Mouse (Mus musculus) forebrain, postnatal 0 days (tissue): ENCODE measurements around the gene Chka. TPM values are rescaled to one million over a fixed set of nuclear protein-coding genes. Genes with fewer than 3 reads are reported as not detected.

ENCODE experiments used
- ATAC-seq: fragments of 200-750 bp; cut with Nextera tagmentation; 2 replicates; pipeline ENCODE4 v1.8.0; 2017; ENCODE audit warnings: mild to moderate bottlenecking, moderate library complexity
- DNase-seq: peaks from one replicate; pipeline ENCODE4 v3.0.0-alpha.2; 2015
- H3K27ac ChIP-seq: fragments of 300-500 bp; sonication (generic); 2 replicates; pipeline ENCODE4 v1.5.1; 2014; ENCODE audit warnings: low read depth, mild to moderate bottlenecking, antibody characterized with exemption, low read length, moderate library complexity, mixed read lengths
- H3K27me3 ChIP-seq: fragments of 300-500 bp; sonication (generic); 2 replicates; pipeline ENCODE4 v1.6.1; 2014; ENCODE audit warnings: mild to moderate bottlenecking, low read length, mixed read lengths; ENCODE audit not compliant: insufficient read depth
- H3K36me3 ChIP-seq: fragments of 300-500 bp; sonication (generic); 2 replicates; pipeline ENCODE4 v1.6.1; 2014; ENCODE audit warnings: mild to moderate bottlenecking, moderate library complexity; ENCODE audit not compliant: insufficient read depth
- H3K4me1 ChIP-seq: fragments of 300-500 bp; sonication (generic); 2 replicates; pipeline ENCODE4 v1.6.1; 2014; ENCODE audit warnings: antibody characterized with exemption; ENCODE audit not compliant: insufficient read depth
- H3K4me2 ChIP-seq: fragments of 300-500 bp; sonication (generic); 2 replicates; pipeline ENCODE4 v1.6.1; 2014; ENCODE audit warnings: low read depth, mild to moderate bottlenecking, moderate library complexity
- H3K4me3 ChIP-seq: fragments of 300-500 bp; sonication (generic); 2 replicates; pipeline ENCODE4 v1.5.1; 2014; ENCODE audit warnings: low read depth, low read length, mixed read lengths
- H3K9ac ChIP-seq: fragments of 300-500 bp; sonication (generic); 2 replicates; pipeline ENCODE4 v1.6.1; 2014; ENCODE audit warnings: mild to moderate bottlenecking
- H3K9me3 ChIP-seq: fragments of 300-500 bp; sonication (generic); 2 replicates; pipeline ENCODE4 v1.6.1; 2016; ENCODE audit warnings: low read length
- CTCF ChIP-seq: sonication (generic); IDR thresholded peaks from 2 replicates; pipeline ENCODE4 v1.5.1; 2016; ENCODE audit warnings: antibody characterized with exemption, control low read depth, low read depth
- WGBS: fragments of 180-500 bp; shearing (Covaris S2); extraction: QIAGEN DNeasy Blood & Tissue Kit; methylation state at CpG from one replicate; pipeline ENCODE4 v1.1.7; 2014; 5-methylcytosine and 5-hydroxymethylcytosine counted together
- polyA plus RNA-seq: library from polyadenylated mRNA; unstranded; fragments of >200 nt; fragmentation: Nextera tagmentation; extraction: Ambion mirVana; gene quantifications from 2 replicates; pipeline ENCODE4 v1.2.1, GENCODE M21; 2015
- total RNA-seq: library from RNA; depleted of rRNA; stranded (reverse); fragments of >200 nt; gene quantifications from 2 replicates; pipeline ENCODE4 v1.2.3, GENCODE M21; 2014

Chka gene
- total and polyA plus RNA-seq, 2 experiments from 2014 or later = 53.9 to 69.4 TPM

DNA sequence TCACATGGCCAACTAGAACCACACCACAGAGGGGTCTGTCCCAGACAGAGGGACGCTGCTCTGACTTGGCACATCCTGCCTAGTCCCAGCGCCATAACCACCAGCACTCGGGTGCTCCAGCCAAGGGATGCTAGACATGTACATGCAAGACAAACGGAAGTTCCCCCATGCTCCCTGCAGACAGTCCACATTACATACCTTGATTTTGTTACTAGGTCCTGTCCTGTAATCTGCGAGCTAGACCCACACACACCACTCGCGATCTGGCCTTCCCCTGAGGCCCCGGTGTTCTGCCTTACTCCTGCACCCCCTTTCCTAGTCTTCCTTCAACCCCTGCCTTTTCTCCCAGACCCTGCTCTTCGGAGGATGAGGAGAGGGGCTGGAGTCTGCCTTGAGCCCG is 54.8 kb downstream of the Chka start:
- no peaks in the 10 kb centered on the region for H3K27me3 ChIP-seq
- H3K36me3 ChIP-seq = peaks cover 31% of the 10 kb centered on the region
- ATAC-seq (no peak), DNase-seq (no peak)
- H3K27ac ChIP-seq = no peak overlapping the region
- peak overlapping the region; percentile 56 for H3K9ac ChIP-seq
- H3K4me3 ChIP-seq = peak overlapping the region; percentile 40
- H3K4me2 ChIP-seq = peak overlapping the region; percentile 78
- 32% methylated on average over 10 of the region's 10 CpGs for WGBS
- H3K4me1 ChIP-seq = 0 out of 2 replicates have a peak, but pooled peaks cover 3% of the 10 kb centered on the region
- no peak for TF ChIP-seq CTCF
- no peaks in the 10 kb centered on the region for H3K9me3 ChIP-seq

DNA sequence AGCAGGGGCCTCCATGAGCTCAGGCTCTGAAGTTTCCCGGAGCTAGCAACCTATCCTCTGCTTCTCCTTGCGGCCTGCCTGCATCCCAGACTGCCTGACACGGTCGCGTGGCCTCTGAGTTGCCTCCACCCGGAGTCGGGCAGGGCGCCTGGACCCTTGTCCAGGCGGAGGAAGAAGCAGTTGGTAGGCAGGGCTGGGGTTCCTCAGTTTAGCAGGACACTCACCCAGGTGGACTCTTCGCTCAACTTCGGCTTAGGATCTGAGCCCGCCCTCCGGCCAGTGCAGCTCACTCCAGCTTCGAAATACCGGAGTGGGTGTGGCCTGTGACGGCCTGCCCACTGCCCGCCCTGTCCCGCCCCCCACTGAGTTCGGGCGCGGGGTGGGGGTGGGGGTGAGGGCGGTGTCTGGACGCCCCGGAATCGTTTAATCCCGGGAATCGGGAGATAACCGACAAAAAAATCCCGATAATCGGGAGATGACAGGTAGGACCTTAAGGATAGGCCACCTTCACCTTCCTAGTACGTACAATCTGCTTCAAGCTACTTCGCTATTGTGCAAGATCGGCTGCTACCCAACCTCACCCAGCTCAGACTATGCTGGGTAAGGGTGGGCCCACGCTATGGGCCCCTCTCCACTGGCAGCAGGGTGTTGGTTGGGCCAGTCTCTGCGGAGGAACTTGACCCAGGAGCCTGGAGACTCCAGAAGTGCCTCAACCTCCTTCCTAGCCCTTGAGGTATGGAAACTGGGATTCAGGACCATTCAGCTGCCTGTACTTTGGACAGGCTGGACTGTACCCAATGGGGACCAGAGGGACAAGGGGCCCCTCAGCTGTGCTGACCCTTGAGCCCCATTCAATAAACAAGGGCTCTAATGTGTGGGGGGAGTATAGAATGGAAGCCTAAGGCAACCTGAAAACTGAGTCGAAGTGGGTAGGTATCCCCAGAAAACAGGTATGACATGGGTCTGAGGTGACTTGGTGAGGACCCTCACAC is 55.5 kb downstream of the Chka start, which contains the start of gene Tcirg1:
Gene Tcirg1, minus strand, starts transcription at position 339 of the 992 bp plus-strand sequence.
- Histone ChIP-seq H3K9ac (peak within 1 kb of the TSS; percentile 56), H3K27ac (no peak within 1 kb of the TSS), H3K4me3 (peak within 1 kb of the TSS; percentile 40), H3K27me3 (no peaks in the 10 kb centered on the region), H3K4me2 (peak within 1 kb of the TSS; percentile 78), H3K4me1 (0 out of 2 replicates have a peak, but pooled peaks cover 8% of the 10 kb centered on the region), H3K36me3 (peaks cover 31% of the 10 kb centered on the region), H3K9me3 (no peaks in the 10 kb centered on the region)
- 6% methylated on average over 36 of the region's 36 CpGs for WGBS
- DNase-seq (peak; percentile 57), ATAC-seq (peak; percentile 83)
- TF ChIP-seq CTCF = no peak

GRCm38 (mm10) chr19:3907876-3908660 is 56.5 kb downstream of the Chka start:
- no peak for TF ChIP-seq CTCF
- Histone ChIP-seq H3K4me3 (no peak overlapping the region), H3K4me2 (peak overlapping the region; percentile 78), H3K27ac (no peak overlapping the region), H3K9ac (no peak overlapping the region), H3K27me3 (no peaks in the 10 kb centered on the region), H3K36me3 (peaks cover 25% of the 10 kb centered on the region), H3K9me3 (no peaks in the 10 kb centered on the region), H3K4me1 (peaks cover 11% of the 10 kb centered on the region; the same call in 1 of the 2 replicates)
- 78% methylated on average over 8 of the region's 8 CpGs for WGBS
- DNase-seq (no peak), ATAC-seq (no peak)

- H3K4me2 ChIP-seq = no peak overlapping the region
- no peak for ATAC-seq
- no peak for DNase-seq
- WGBS = 84% methylated on average over 5 of the region's 5 CpGs
- no peak overlapping the region for H3K9ac ChIP-seq
- H3K9me3 ChIP-seq = no peaks in the 10 kb centered on the region
- H3K27me3 ChIP-seq = no peaks in the 10 kb centered on the region
- no peak overlapping the region for H3K4me3 ChIP-seq
- H3K27ac ChIP-seq = no peak overlapping the region
- H3K4me1 ChIP-seq = peaks cover 14% of the 10 kb centered on the region; the same call in 1 of the 2 replicates
- peaks cover 25% of the 10 kb centered on the region for H3K36me3 ChIP-seq
- TF ChIP-seq CTCF = no peak
Observed at GRCm38 (mm10) chr19:3910206-3910605, 58.6 kb downstream of the Chka start.

DNA sequence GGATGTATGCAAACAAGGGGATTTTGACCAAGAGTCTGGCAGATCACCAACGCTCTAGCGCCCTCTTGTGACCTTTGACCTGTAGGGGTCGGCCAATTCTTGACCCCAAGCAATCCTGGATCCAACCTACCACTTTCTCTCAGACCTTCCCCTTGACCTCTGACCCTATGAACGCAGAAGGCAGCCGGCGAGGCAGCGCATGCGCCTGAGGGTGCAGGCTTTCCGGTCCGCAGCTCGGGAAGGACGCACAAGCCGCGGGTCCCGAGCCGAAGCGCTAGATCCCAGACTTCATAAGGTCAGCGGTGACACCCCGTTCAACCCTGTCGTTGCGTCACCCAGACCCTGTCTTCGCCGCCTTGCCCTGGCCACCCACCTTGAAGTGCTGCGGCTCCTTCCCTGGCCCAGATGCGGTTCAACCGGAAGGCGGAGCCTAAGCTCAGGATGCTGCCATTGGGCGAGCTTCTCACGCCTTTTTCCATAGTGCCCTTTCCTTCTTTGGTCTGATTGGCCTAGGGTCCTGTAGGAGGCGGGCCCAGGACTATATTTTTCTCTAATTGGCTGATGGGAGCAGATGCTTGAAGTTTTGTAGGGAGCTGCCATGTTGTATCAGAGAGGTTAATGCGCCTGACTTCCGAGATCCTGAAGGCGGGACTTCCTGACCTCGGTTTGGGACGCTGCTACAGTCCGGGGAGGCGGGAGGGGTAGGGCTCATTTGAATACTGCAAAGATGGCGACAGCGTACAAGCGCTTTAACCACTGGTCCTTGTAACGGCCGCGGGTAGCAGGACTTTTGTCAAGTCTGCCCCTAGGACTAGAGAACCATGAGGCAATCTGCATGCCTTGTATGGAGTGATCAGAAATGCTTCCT is 61.0 kb downstream of the Chka start, which contains the start of gene Ndufs8:
Gene Ndufs8, minus strand, starts transcription at position 438 of the 868 bp plus-strand sequence.
- TF ChIP-seq CTCF = no peak; the same call in 1 of the 2 replicates
- DNase-seq = peak; percentile 97
- peaks cover 25% of the 10 kb centered on the region for H3K36me3 ChIP-seq
- peak within 1 kb of the TSS; percentile 72 for H3K27ac ChIP-seq
- H3K27me3 ChIP-seq = no peaks in the 10 kb centered on the region
- H3K4me3 ChIP-seq = peak within 1 kb of the TSS; percentile 61
- H3K4me1 ChIP-seq = peaks cover 11% of the 10 kb centered on the region; the same call in 1 of the 2 replicates
- peak; percentile 98 for ATAC-seq
- peak within 1 kb of the TSS; percentile 66 for H3K9ac ChIP-seq
- no peaks in the 10 kb centered on the region for H3K9me3 ChIP-seq
- WGBS = under 1% methylated on average over 43 of the region's 43 CpGs
- peak within 1 kb of the TSS; percentile 74 for H3K4me2 ChIP-seq

DNA sequence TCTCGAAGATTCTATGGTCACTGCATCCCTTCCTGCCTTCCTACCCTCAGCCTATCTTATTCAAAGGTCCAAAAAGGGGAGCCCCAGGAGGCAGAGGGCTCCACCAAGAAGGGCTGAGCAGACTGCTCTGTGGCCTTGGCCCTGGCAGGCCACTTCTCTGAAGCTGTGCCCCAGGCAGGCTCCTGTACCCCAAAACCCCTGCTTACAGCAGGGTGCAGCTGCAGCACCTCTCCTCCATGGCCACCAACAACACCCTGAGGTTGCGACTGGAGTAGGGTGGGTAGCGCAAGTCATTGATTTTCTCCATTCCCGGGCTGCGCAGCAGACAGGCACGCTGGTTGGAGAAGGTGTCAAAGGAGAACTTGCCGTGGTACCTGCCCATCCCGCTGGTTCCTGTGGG is 62.1 kb downstream of the Chka start:
- Histone ChIP-seq H3K36me3 (peaks cover 19% of the 10 kb centered on the region), H3K4me3 (no peak overlapping the region), H3K4me2 (peak overlapping the region; percentile 74), H3K27me3 (no peaks in the 10 kb centered on the region), H3K4me1 (peaks cover 11% of the 10 kb centered on the region; the same call in 1 of the 2 replicates), H3K27ac (no peak overlapping the region), H3K9me3 (no peaks in the 10 kb centered on the region), H3K9ac (no peak overlapping the region)
- DNase-seq (no peak), ATAC-seq (no peak)
- 87% methylated on average over 8 of the region's 8 CpGs for WGBS
- TF ChIP-seq CTCF = no peak
